Mouse (Mus musculus) layer of hippocampus, adult 8-10 months (tissue): Measurements from ENCODE around the gene Hes7. TPM values are rescaled to one million over a fixed set of nuclear protein-coding genes. Genes with fewer than 3 reads are reported as not detected.
A peak's percentile ranks its signal among the peaks of the same experiment; 100 is the strongest.

Experiments
- DNase-seq, 2 experiments: peaks; one replicate each; pipeline ENCODE4 v3.0.0; 2022; ENCODE audit warnings: low spot score in 2 of 2
- total RNA-seq, 4 experiments: library from RNA; stranded (reverse); gene quantifications; 2 replicates each; pipeline ENCODE4 v1.2.4; 2022

Gene Hes7
- 1 to 10 TPM in 3 of 4 experiments, under 1 TPM in 1; 0.97 to 1.8 (median 1.2) TPM for total RNA-seq

DNA sequence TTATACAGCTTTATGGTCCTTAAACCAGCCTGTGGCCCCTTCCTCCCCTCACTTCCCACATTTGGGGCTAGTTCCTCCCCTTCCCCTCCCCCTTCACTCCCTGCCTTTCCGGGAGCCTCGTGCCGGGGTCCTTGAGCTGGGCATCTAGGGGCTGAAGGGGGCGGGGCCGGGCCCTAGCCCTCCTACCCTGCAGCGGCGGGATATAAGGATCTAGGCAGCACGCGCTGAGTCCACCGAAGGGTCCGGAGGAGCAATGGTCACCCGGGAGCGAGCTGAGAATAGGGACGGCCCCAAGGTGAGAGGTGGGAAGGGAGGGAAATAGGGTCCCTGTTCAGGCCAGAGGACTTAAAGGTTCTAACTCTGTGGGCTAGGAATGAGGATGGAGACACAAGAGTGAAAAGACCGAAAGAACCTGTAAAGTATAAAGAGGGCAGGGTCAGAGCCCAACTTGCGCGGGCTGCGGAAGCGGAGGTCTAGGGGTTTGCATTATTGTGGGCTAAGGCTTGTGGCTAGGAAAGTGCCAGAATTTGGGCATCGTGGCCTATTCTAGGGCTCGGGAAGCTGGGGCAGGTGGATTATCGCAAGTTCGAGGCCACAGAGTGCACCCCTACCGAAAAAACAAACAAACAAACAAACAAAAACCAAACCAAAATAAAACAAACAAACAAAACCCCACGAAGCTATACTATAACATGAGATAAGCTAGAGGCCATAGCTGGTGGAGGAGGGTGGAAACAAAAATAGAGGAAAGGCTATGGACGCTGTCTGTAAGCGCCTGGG is at the start of gene Hes7:
TSS of gene Hes7 (plus strand) at position 184 of the 780 bp plus-strand sequence.
- DNase-seq: no peak

- peak; percentile 91 to 95 for DNase-seq
These were observed 49.5 kb upstream of the Hes7 start, which contains the start of gene Tmem107 for GRCm38 (mm10) chr11:69070590-69071222. Gene Tmem107, plus strand, starts transcription at chr11:69070806.

DNA sequence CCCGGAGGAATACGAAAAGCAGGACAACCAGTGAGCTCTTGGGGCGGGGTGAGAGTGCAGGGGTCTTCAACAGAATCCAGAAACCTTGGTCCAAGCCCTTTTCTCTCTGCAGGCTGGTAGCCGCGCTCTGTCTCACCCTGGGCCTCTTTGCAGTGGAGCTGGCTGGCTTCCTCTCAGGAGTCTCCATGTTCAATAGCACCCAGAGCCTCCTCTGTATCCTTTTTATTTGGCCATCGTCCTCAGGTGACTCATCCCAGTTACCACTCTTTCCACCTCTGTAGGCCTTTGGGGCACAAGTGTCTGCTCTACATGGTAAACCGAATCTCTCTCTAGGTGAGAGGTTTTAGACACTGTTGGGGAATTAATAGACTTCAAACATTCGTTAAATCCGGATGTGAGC is 48.9 kb upstream of the Hes7 start:
- DNase-seq: peak in 1 of 2 experiments; percentile 32

- DNase-seq: no peak
These were observed 48.0 kb upstream of the Hes7 start for GRCm38 (mm10) chr11:69072234-69072633.

DNA sequence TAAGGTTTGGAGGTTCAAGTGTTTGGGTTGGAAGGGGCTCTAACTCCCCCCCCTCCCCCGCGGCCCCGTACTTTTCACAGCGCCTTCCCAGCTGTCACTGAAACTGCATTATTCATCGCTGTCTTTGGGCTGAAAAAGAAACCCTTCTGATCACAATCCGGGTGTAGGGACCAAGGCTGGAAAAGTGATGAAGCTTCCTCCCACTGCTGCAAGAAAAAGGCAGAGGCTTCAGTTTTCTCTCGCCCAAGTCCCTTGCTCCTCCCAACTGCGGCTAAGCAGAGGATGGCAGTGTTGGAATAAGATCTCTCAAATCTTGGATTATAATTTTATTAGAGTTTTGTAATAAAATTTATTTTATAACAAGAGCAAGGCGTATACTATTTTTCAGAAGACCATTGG is 47.5 kb upstream of the Hes7 start:
- DNase-seq: no peak

GRCm38 (mm10) chr11:69073065-69073888 is 46.9 kb upstream of the Hes7 start:
- DNase-seq: peak; percentile 84 to 88

DNA sequence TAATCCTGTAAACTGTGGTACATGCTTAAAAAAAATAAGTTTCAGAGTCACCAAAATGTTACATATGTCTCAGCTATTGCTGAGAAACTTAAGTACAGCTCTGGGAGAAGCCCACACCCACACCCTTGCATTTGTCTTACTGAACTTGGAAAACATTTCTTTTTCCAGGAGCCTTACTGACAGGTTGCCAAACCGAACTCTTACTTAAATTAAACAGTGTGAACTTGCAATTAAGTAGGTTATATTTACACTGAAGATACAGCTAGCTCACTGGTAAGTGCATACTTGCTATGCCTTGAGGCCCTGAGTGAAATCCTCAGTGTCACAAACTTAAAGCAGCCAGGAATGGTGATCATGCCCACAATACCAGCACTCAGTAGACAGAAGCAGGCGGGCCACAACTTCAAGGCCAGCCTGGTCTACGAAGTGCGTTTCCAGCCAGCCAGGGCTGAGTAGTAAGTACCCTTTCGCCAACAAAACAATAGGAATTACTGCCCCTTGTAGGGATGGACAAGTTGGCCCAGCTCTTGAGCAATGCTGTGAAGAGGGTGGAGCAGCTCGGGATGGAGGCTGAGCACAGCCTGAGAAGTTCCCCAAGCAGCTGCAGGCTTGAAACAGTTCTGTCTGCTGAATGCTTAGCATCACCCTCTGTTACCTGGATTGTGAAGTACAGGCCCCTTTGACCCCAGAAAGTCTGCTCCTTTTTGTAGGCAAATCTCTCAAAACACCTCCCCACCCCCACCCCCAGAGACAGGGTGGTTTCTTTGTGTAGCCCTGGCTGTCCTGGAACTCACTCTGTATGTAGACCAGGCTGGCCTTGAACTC is 46.0 kb upstream of the Hes7 start:
- DNase-seq: no peak

DNA sequence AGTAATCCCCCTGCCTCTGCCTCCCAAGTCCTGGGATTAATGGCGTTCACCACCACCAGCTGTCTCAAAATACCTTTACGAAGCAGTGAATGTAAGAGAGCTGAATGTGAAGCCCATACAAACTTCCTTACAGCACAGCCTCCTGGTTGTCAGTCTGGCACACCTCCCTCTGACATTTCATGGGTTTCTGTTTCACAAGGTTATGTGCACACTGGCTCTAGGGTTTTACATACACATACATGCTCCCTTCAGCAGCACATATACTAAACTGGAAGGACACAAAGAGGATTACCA is 45.5 kb upstream of the Hes7 start:
- DNase-seq: no peak

DNA sequence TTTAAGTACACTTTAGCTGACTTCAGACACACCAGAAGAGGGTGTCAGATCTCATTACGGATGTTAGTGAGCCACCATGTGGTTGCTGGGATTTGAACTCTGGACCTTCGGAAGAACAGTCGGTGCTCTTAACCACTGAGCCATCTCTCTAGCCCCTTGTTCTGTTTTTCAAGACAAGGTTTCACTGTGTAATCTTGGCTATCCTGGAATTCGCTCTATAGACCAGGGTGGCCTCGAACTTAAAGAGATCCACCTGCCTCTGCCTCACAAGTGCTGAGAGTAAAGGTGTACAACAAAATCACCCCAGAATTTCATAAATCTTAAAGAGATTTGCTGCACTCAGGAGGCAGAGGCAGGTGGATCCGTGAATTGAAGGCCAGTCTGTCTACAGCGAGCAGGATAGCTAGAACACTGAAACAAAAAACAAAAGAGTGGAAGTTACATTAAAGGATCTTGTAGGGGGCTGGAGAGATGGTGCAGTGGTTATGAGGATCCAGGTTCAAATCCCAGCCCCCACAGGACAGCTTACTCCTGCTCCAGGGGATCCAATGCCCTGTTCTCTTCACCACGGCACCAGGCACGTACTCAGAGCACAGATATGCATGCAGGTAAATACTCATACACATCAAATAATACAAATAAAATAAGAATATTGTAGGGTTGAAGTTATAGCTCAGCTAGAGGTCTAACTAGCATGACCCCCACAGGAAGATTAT is 44.3 kb upstream of the Hes7 start:
- DNase-seq: no peak

GRCm38 (mm10) chr11:69076572-69076971 is 43.6 kb upstream of the Hes7 start:
- no peak for DNase-seq

DNA sequence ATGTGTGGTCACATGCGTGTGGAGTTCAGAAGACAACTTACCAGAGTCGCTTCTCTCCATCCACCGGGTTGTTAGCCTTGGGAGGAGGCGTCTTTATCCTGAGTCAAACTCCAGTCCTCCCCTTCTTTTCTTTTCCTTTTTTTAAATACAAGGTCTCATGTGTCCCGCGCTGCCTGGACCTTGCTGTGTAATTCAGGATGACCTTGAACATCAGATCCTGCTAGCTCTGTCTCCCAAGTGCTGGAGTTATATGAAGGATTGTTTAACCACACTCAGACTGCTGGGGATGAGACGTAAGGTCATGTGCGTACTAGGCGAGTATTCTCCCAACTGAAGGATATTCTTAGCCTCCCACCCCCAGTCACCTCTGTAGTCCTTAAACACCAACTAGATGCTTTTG is 42.9 kb upstream of the Hes7 start:
- no peak for DNase-seq

GRCm38 (mm10) chr11:69078041-69078440 is 42.2 kb upstream of the Hes7 start:
- DNase-seq: no peak

- no peak for DNase-seq
These were observed 41.3 kb upstream of the Hes7 start for GRCm38 (mm10) chr11:69078805-69079438.

GRCm38 (mm10) chr11:69080102-69080854 is 39.9 kb upstream of the Hes7 start:
- DNase-seq: no peak

DNA sequence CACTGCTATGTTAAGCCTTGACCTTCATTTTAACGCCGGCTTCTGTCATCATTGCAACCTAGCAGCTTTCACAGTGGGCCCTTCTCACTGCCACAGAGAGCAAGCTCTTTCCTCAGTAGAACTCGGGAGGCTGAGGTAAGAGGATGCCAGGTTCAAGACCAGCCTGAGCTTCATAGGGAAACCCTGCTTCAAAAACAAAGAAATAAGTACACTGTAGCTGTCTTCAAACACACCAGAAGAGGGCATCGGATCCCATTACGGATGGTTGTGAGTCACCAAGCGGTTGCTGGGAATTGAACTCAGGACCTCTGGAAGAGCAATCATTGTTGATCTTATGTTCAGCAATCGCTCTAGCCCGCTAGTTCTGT is 39.4 kb upstream of the Hes7 start:
- DNase-seq: no peak

DNA sequence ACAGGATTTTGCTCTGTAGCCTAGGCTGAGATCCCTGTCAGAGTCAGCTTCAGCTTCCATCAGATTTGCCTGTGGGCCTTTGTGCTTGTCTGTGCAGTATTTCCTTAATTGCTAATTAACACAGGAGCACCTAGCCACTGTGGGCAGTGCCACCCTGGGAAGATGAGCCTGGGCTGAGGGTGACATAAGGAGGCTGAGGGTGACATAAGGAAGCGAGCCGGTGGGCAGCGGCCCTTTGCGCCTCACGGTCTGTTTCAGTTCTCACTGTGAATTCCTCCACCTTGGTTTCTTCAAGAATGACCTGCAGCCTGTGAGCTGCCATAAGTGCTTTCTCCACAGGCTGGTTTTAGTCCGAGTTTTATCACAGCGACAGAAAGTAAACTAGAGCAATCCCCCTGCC is 38.6 kb upstream of the Hes7 start:
- no peak for DNase-seq

- DNase-seq: no peak
These were observed 34.6 kb upstream of the Hes7 start for GRCm38 (mm10) chr11:69085608-69086007.

DNA sequence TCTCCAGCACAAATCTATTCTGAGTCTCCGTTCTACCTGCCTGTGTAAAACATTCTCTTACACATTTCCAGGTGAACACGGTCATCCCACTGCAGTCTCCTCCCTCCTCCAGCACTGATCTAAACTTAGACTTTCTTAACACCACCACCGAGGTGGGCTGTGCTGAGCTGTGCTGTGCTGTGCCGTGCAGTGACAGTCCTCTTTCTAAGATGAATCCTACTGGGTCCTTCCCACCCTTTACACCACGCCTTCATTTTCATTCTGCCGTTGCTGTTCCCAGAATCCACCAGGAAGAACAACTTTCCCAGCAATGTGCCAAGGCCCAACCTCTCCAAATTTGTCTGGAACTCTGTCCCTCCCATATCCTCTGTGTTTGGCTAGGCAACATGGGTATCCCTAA is 33.8 kb upstream of the Hes7 start:
- peak; percentile 20 to 24 for DNase-seq

DNA sequence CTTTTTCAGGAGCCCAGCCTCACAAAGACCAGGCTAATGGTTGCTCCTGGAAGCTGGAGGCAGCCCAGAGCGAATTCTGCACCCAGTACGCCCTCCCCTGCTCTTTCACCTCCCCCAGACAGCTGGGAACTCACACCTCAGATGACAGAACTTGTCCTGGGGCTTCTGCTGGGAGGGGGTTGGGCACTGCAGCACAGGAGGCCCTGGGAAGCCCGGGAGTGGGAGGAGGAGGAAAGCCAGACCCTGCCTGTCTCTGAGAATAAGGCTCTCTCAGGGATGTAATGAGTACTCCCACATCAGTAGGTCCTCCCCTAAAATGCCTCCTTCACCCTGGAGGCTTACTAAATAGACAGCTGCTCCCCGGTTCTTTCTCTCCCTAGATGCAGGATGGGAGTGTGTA is 33.1 kb upstream of the Hes7 start:
- DNase-seq: peak; percentile 12 to 38

GRCm38 (mm10) chr11:69087597-69087996 is 32.6 kb upstream of the Hes7 start:
- DNase-seq: no peak
